Mouse (Mus musculus) ES-E14 (cell line): ENCODE results near the gene Hist1h2bh. TPM values are rescaled to one million over a fixed set of nuclear protein-coding genes. Genes with fewer than 3 reads are reported as not detected.
A peak's percentile ranks its signal among the peaks of the same experiment; 100 is the strongest.
"Not testable (repeated sequence)": the region's sequence is repeated elsewhere in the genome, so short reads cannot be mapped to it uniquely, and the experiment has no call there.

Source experiments
- DNase-seq: peaks from one replicate; pipeline ENCODE4 v3.0.0-alpha.2; 2013; ENCODE audit warnings: low read depth, low spot score
- H3K27ac ChIP-seq: 2 replicates; pipeline ENCODE4 v1.5.1; 2012; ENCODE audit warnings: low read depth, mild to moderate bottlenecking, low read length, moderate library complexity, mixed read lengths; ENCODE audit not compliant: poor library complexity, insufficient read depth, severe bottlenecking
- H3K36me3 ChIP-seq: 2 replicates; pipeline ENCODE4 v1.6.1; 2012; ENCODE audit warnings: mild to moderate bottlenecking, low read length, moderate library complexity, mixed read lengths; ENCODE audit not compliant: control insufficient read depth, poor library complexity, insufficient read depth, severe bottlenecking
- H3K4me1 ChIP-seq, 2 experiments: fragments of 150-350 bp in 1 of 2; sonication (generic) in 1 of 2; 2 replicates each; pipeline ENCODE4 v1.6.1; 2012; ENCODE audit warnings: low read length in 2 of 2, mild to moderate bottlenecking in 1 of 2, mixed read lengths in 1 of 2; ENCODE audit not compliant: control insufficient read depth in 2 of 2, insufficient read depth in 2 of 2, poor library complexity in 1 of 2
- H3K4me3 ChIP-seq, 2 experiments: fragments of 150-350 bp in 1 of 2; sonication (generic) in 1 of 2; 2 replicates each; pipeline ENCODE4 v1.5.1; 2012; ENCODE audit warnings: low read length in 2 of 2, low read depth in 1 of 2, mild to moderate bottlenecking in 1 of 2, mixed read lengths in 1 of 2; ENCODE audit not compliant: insufficient read depth in 1 of 2, poor library complexity in 1 of 2, severe bottlenecking in 1 of 2
- H3K9ac ChIP-seq: 2 replicates; pipeline ENCODE4 v1.6.1; 2012; ENCODE audit warnings: low read depth, mild to moderate bottlenecking, low read length, mixed read lengths; ENCODE audit not compliant: poor library complexity, insufficient read depth, severe bottlenecking
- H3K9me3 ChIP-seq: fragments of 150-350 bp; sonication (generic); 2 replicates; pipeline ENCODE4 v1.6.1; 2012; ENCODE audit warnings: low read depth, mild to moderate bottlenecking, low read length; ENCODE audit not compliant: control insufficient read depth, insufficient read depth
- CHD2 ChIP-seq: IDR thresholded peaks from 2 replicates; pipeline ENCODE4 v1.6.1; 2014; ENCODE audit warnings: mild to moderate bottlenecking, low read depth, low read length, inconsistent platforms
- HCFC1 ChIP-seq: IDR thresholded peaks from 2 replicates; pipeline ENCODE4 v1.6.1; 2012; ENCODE audit warnings: low read length, inconsistent platforms, borderline replicate concordance; ENCODE audit not compliant: insufficient read depth
- MAFK ChIP-seq: IDR thresholded peaks from 2 replicates; pipeline ENCODE4 v1.6.1; 2014; ENCODE audit warnings: mild to moderate bottlenecking, low read depth, low read length, inconsistent platforms; ENCODE audit not compliant: insufficient read depth
- ZC3H11A ChIP-seq: IDR thresholded peaks from 2 replicates; pipeline ENCODE4 v1.6.1; 2012; ENCODE audit warnings: low read depth, mild to moderate bottlenecking, inconsistent platforms, low read length, borderline replicate concordance
- ZNF384 ChIP-seq: IDR thresholded peaks from 2 replicates; pipeline ENCODE4 v1.6.1; 2012; ENCODE audit warnings: low read depth, low read length, inconsistent platforms
- in situ Hi-C, 2 experiments: fragments of 600-800 bp; cut with MboI; formaldehyde crosslinking; loops; one replicate each; pipeline ENCODE4 v1.15.1; 2025; ENCODE audit warnings: low sequenced_read_pairs in 2 of 2, inconsistent platforms in 1 of 2; ENCODE audit not compliant: unreplicated experiment in 2 of 2
- total RNA-seq: library from RNA; depleted of rRNA; stranded (reverse); fragments of 300-350 nt; gene quantifications from 2 replicates; pipeline ENCODE4 v1.2.3, GENCODE M21; 2012

The Hist1h2bh gene
- total RNA-seq, 1 experiment: 146 TPM

DNA sequence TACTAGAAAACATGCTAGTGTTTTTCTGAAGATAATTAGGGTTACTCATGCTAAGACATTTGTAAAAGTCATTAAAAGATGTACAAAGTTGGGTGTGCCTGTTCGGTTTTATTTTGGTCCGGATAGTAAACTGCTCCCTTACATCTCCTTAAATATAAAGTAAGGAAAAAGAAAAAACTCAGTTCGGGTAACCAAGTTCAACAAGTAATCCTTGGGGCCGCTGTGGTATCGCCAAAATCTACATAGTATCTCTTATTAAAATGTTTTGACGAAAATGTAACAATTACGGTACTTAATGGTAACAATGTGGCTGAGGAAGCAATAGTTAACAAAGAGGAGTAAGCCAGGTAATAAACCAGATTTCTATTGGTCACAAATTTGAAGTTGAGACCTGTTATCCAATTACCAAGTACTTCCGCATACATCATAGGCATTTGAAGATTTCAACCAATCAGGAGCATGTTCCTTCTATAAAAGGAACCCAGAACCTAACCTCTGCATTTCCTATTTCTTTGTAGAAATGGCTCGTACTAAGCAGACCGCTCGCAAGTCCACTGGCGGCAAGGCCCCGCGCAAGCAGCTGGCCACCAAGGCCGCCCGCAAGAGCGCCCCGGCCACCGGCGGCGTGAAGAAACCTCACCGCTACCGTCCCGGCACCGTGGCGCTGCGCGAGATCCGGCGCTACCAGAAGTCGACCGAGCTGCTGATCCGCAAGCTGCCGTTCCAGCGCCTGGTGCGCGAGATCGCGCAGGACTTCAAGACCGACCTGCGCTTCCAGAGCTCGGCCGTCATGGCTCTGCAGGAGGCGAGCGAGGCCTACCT lies 984 bp upstream of the Hist1h2bh start, which contains the start of gene Hist1h3f:
TSS of gene Hist1h3f (plus strand) at position 88 of the 822 bp plus-strand sequence.
- Histone ChIP-seq H3K4me1 (no peaks in the 10 kb centered on the region; a peak in 1 of 4 replicates), H3K9me3 (no peaks in the 10 kb centered on the region), H3K27ac (peak within 1 kb of the TSS; percentile 86), H3K36me3 (no peaks in the 10 kb centered on the region), H3K4me3 (peak within 1 kb of the TSS; percentile 70 to 73), H3K9ac (peak within 1 kb of the TSS; percentile 75)
- in situ Hi-C loops: loop anchor here in 1 of 2 experiments (25.0 kb wide), 1 partner anchor 1507 kb away; the partner anchor contains the start of genes Hist1h2ag, Hist1h2ah, Hist1h2bj and Hist1h2bk
- TF ChIP-seq ZNF384: no peak
- TF ChIP-seq ZC3H11A: no peak
- peak; percentile 49; the same call in 1 of the 2 replicates for TF ChIP-seq HCFC1
- peak; percentile 91 for TF ChIP-seq CHD2
- TF ChIP-seq MAFK: no peak
- DNase-seq: peak; percentile 90

DNA sequence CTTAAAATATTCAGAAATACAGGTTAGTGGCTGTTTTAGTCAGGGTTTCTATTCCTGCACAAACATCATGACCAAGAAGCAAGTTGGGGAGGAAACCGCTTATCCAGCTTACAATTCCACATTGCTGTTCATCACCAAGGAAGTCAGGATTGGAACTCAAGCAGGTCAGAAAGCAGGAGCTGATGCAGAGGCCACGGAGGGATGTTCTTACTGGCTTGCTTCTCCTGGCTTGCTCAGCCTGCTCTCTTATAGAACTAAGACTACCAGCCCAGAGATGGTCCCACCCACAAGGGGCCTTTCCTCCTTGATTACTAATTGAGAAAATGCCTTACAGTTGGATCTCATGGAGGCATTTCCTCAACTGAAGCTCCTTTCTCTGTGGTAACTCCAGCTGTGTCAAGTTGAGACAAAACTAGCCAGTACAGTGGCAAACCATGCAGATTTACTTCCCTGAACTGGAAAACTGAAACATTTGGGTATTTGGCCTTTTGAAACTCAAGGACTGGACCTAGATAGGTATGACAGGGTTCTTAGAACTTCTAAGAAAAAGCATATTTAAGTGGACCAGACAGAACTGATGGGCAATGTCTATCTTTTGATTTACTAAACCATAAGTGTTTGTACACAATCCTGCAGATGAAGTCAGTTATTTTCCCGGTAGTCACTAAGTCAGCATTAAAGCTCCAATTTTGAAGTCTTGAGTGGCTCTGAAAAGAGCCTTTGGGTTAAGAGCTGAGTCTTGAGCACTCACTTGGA lies 789 bp downstream of the Hist1h2bh start:
- Histone ChIP-seq H3K27ac (peak overlapping the region; percentile 49; the same call in 1 of the 2 replicates), H3K4me3 (peak overlapping the region; percentile 45 to 71), H3K9ac (peak overlapping the region; percentile 42)
- not testable (repeated sequence) for H3K9me3 ChIP-seq, DNase-seq, H3K4me1 ChIP-seq, H3K36me3 ChIP-seq
- in situ Hi-C loops: loop anchor here in 1 of 2 experiments (25.0 kb wide), 1 partner anchor 1505 kb away; the partner anchor contains the start of genes Hist1h2ag, Hist1h2ah, Hist1h2bj and Hist1h2bk

DNA sequence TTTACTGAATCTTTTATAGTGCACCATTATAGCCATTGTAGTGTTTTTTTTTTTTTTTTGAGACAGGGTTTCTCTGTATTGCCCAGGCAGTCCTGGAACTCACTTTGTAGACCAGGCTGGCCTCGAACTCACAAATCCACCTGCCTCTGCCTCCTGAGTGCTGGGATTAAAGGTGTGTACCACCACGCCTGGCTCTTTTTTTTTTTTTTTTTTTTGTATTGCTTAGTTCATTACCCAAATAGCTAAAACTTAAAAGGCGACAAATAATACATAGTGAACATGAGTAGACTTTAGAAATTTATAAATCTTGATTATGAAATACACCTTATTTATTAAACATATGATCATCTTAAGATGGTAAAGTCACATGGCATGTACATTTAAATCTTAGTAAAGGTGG lies 1.7 kb downstream of the Hist1h2bh start:
- no peak overlapping the region for H3K9ac ChIP-seq
- H3K36me3 ChIP-seq: no peaks in the 10 kb centered on the region
- H3K27ac ChIP-seq: no peak overlapping the region
- no peaks in the 10 kb centered on the region; a peak in 1 of 4 replicates for H3K4me1 ChIP-seq
- in situ Hi-C loops: loop anchor here in 1 of 2 experiments (25.0 kb wide), 1 partner anchor 1504 kb away; the partner anchor contains the start of genes Hist1h2ag, Hist1h2ah, Hist1h2bj and Hist1h2bk
- TF ChIP-seq ZNF384 (0 out of 2 replicates have a peak, but pooled peaks have one; percentile 38), CHD2 (no peak)
- no peaks in the 10 kb centered on the region for H3K9me3 ChIP-seq
- no peak for DNase-seq
- H3K4me3 ChIP-seq: no peak overlapping the region

DNA sequence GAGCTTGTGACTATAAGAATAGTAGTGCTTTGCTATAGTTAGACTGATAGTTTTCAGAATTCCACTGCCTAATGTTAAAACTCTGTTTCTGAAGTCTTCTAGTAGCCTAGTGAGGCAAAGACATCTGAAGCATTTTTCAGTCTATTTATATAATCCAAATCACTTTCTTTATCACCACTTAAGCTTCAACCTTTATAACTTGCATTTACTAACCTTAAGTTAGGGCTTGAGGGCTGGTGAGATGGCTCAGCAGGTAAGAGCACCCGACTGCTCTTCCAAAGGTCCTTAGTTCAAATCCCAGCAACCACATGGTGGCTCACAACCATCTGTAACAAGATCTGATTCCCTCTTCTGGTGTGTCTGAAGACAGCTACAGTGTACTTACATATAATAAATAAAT lies 3.4 kb downstream of the Hist1h2bh start:
- not testable (repeated sequence) for H3K9me3 ChIP-seq, H3K36me3 ChIP-seq, H3K27ac ChIP-seq, H3K9ac ChIP-seq, H3K4me3 ChIP-seq, H3K4me1 ChIP-seq, DNase-seq
- in situ Hi-C loops: loop anchor here in 1 of 2 experiments (25.0 kb wide), 1 partner anchor 1503 kb away; the partner anchor contains the start of genes Hist1h2ag, Hist1h2ah, Hist1h2bj and Hist1h2bk
